Mouse (Mus musculus) brain, embryonic 18.5 days (tissue): ENCODE results near the gene Gpr4.
A peak's percentile ranks its signal among the peaks of the same experiment; 100 is the strongest.

ENCODE experiments used
- DNase-seq: peaks from one replicate; pipeline ENCODE4 v3.0.0-alpha.2; 2012; ENCODE audit warnings: low read depth, low spot score

The Gpr4 gene

GRCm38 (mm10) chr7:19211996-19212755 lies at the start of gene Gpr4:
Gpr4 (plus strand) TSS chr7:19212538.
- no peak for DNase-seq

- DNase-seq, result no peak
Measured at GRCm38 (mm10) chr7:19162928-19163327, 49.4 kb upstream of the Gpr4 start.

GRCm38 (mm10) chr7:19163752-19164151 lies 48.6 kb upstream of the Gpr4 start:
- DNase-seq, result no peak

- no peak for DNase-seq
Measured at GRCm38 (mm10) chr7:19164189-19164588, 48.1 kb upstream of the Gpr4 start.

- DNase-seq, result no peak
Measured at GRCm38 (mm10) chr7:19164978-19165377, 47.4 kb upstream of the Gpr4 start.

- no peak for DNase-seq
Measured at GRCm38 (mm10) chr7:19165656-19166423, 46.5 kb upstream of the Gpr4 start, which contains the start of gene Gipr. Gipr (minus strand) TSS chr7:19166127.

GRCm38 (mm10) chr7:19166990-19167389 lies 45.3 kb upstream of the Gpr4 start:
- no peak for DNase-seq

GRCm38 (mm10) chr7:19169506-19169905 lies 42.8 kb upstream of the Gpr4 start:
- no peak for DNase-seq

GRCm38 (mm10) chr7:19170142-19170541 lies 42.2 kb upstream of the Gpr4 start:
- peak; percentile 85 for DNase-seq

- no peak for DNase-seq
Measured at GRCm38 (mm10) chr7:19171831-19172230, 40.5 kb upstream of the Gpr4 start.

- DNase-seq, result no peak
Measured at GRCm38 (mm10) chr7:19172874-19173273, 39.5 kb upstream of the Gpr4 start.

- peak; percentile 94 for DNase-seq
Measured at GRCm38 (mm10) chr7:19175708-19176515, 36.4 kb upstream of the Gpr4 start, which contains the start of gene Eml2. Eml2 (plus strand) TSS chr7:19176421.

GRCm38 (mm10) chr7:19176516-19176947 lies 35.8 kb upstream of the Gpr4 start:
- DNase-seq, result no peak

- no peak for DNase-seq
Measured at GRCm38 (mm10) chr7:19177216-19177615, 35.1 kb upstream of the Gpr4 start.

GRCm38 (mm10) chr7:19178035-19178434 lies 34.3 kb upstream of the Gpr4 start:
- DNase-seq, result no peak

GRCm38 (mm10) chr7:19178443-19179092 lies 33.8 kb upstream of the Gpr4 start:
- DNase-seq, result no peak

GRCm38 (mm10) chr7:19179173-19179572 lies 33.2 kb upstream of the Gpr4 start:
- no peak for DNase-seq

GRCm38 (mm10) chr7:19179936-19180335 lies 32.4 kb upstream of the Gpr4 start:
- DNase-seq, result no peak

- DNase-seq, result no peak
Measured at GRCm38 (mm10) chr7:19180862-19181429, 31.4 kb upstream of the Gpr4 start.

- DNase-seq, result no peak
Measured at GRCm38 (mm10) chr7:19184250-19184649, 28.1 kb upstream of the Gpr4 start.

GRCm38 (mm10) chr7:19184758-19185157 lies 27.6 kb upstream of the Gpr4 start:
- DNase-seq, result no peak
